Mouse (Mus musculus) liver, adult 2 months (tissue): ENCODE results near the gene Npnt.

Source experiments
- CTCF ChIP-seq: fragments of 200-500 bp; IDR thresholded peaks from 2 replicates; pipeline ENCODE4 v1.5.1; 2011; ENCODE audit warnings: low read depth, low read length, control low read depth
- POLR2A ChIP-seq: fragments of 200-500 bp; IDR thresholded peaks from 2 replicates; pipeline ENCODE4 v1.6.1; 2011; ENCODE audit warnings: low read length, control low read depth; ENCODE audit not compliant: insufficient read depth; ENCODE audit errors: extremely low read depth

DNA sequence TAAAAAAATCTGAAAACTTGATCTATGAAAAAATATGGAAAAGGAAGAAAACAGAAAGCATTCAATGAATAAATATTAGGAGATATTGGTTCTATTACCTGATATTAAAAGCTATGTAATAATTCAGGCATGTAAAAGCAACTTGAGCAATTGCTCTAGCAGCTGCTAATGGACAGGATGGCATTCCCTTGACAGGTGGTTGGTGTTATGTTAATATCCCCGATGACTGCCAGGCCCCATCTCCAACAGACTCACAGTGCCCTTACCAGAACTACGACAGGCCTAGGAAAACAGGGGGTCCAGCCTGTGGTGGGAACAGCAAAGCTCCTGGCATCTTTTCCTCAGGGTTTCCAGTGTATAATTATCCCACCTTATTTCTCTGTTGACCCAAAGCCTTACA lies 37.7 kb downstream of the Npnt start:
- no peak for TF ChIP-seq POLR2A
- TF ChIP-seq CTCF = no peak
